Mouse (Mus musculus) left cerebral cortex, postnatal 14 days (tissue): ENCODE data around the gene Gzmk. TPM values are rescaled to one million over a fixed set of nuclear protein-coding genes. Genes with fewer than 3 reads are reported as not detected.

Source experiments
- total RNA-seq, 2 experiments: library from RNA; stranded (reverse); gene quantifications; 2 replicates each; pipeline ENCODE4 v1.2.3; 2021

The Gzmk gene
- total RNA-seq, 2 experiments from 2014 or later, result not detected

Other genes starting within 250 kb of the Gzmk start
- gene Ccno, start 238.1 kb downstream of the Gzmk start, total RNA-seq, result 1 to 10 TPM; 1.1 to 2.1 TPM
- gene Mcidas, start 232.1 kb downstream of the Gzmk start, total RNA-seq, result under 1 TPM; 0.20 to 0.36 TPM
- not detected for gene Cdc20b, start 190.8 kb downstream of the Gzmk start, total RNA-seq
- 10 to 100 TPM; 12.5 to 14.1 TPM for gene Gpx8, start 179.5 kb downstream of the Gzmk start, total RNA-seq
- gene Gzma, start 124.9 kb downstream of the Gzmk start, total RNA-seq, result not detected
- under 1 TPM; 0.61 to 0.66 TPM for gene Esm1, start 16.2 kb downstream of the Gzmk start, total RNA-seq
- gene BC067074, start 67.3 kb upstream of the Gzmk start, total RNA-seq, result 1 to 10 TPM in 1 of 2 experiments, under 1 TPM in 1; 0.86 to 1.1 TPM